Mouse (Mus musculus) liver, embryonic 15.5 days (tissue): ENCODE measurements around the gene Ankrd27. TPM values are rescaled to one million over a fixed set of nuclear protein-coding genes. Genes with fewer than 3 reads are reported as not detected.
A peak's percentile ranks its signal among the peaks of the same experiment; 100 is the strongest.

Experiments used
- ATAC-seq: fragments of 200-750 bp; cut with Nextera tagmentation; 2 replicates; pipeline ENCODE4 v1.8.0; 2017; ENCODE audit warnings: moderate number of reproducible peaks, mild to moderate bottlenecking, moderate library complexity; ENCODE audit not compliant: insufficient read depth
- H3K27ac ChIP-seq: fragments of 300-500 bp; sonication (generic); replicated peaks from 2 replicates; pipeline ENCODE4 v1.5.1; 2015; ENCODE audit warnings: mild to moderate bottlenecking, inconsistent platforms
- H3K27me3 ChIP-seq: fragments of 300-500 bp; sonication (generic); 2 replicates; pipeline ENCODE4 v1.6.1; 2015; ENCODE audit warnings: mild to moderate bottlenecking, inconsistent platforms
- H3K36me3 ChIP-seq: fragments of 300-500 bp; sonication (generic); replicated peaks from 2 replicates; pipeline ENCODE4 v1.6.1; 2015; ENCODE audit warnings: moderate library complexity, mild to moderate bottlenecking, inconsistent platforms
- H3K4me1 ChIP-seq: fragments of 300-500 bp; sonication (generic); replicated peaks from 2 replicates; pipeline ENCODE4 v1.6.1; 2015; ENCODE audit warnings: inconsistent platforms
- H3K4me2 ChIP-seq: fragments of 300-500 bp; sonication (generic); 2 replicates; pipeline ENCODE4 v1.6.1; 2015; ENCODE audit warnings: moderate library complexity, mild to moderate bottlenecking, inconsistent platforms
- H3K4me3 ChIP-seq: fragments of 300-500 bp; sonication (generic); replicated peaks from 2 replicates; pipeline ENCODE4 v1.5.1; 2015; ENCODE audit warnings: mild to moderate bottlenecking, inconsistent platforms
- H3K9ac ChIP-seq: fragments of 300-500 bp; sonication (generic); 2 replicates; pipeline ENCODE4 v1.6.1; 2015; ENCODE audit warnings: moderate library complexity, mild to moderate bottlenecking, inconsistent platforms
- H3K9me3 ChIP-seq: fragments of 300-500 bp; sonication (generic); replicated peaks from 2 replicates; pipeline ENCODE4 v1.6.1; 2016; ENCODE audit warnings: inconsistent platforms
- WGBS: fragments of 180-500 bp; shearing (Covaris S2); methylation state at CpG from one replicate; pipeline ENCODE4 v1.1.7; 2015; ENCODE audit warnings: mixed read lengths; ENCODE audit not compliant: insufficient replicate concordance; 5-methylcytosine and 5-hydroxymethylcytosine counted together
- polyA plus RNA-seq: library from polyadenylated mRNA; unstranded; fragments of >200 nt; fragmentation: Nextera tagmentation; extraction: Ambion mirVana; gene quantifications from 2 replicates; pipeline ENCODE4 v1.2.1, GENCODE M21; 2015

The Ankrd27 gene
- polyA plus RNA-seq, 1 experiment from 2014 or later: 20.7 TPM

DNA sequence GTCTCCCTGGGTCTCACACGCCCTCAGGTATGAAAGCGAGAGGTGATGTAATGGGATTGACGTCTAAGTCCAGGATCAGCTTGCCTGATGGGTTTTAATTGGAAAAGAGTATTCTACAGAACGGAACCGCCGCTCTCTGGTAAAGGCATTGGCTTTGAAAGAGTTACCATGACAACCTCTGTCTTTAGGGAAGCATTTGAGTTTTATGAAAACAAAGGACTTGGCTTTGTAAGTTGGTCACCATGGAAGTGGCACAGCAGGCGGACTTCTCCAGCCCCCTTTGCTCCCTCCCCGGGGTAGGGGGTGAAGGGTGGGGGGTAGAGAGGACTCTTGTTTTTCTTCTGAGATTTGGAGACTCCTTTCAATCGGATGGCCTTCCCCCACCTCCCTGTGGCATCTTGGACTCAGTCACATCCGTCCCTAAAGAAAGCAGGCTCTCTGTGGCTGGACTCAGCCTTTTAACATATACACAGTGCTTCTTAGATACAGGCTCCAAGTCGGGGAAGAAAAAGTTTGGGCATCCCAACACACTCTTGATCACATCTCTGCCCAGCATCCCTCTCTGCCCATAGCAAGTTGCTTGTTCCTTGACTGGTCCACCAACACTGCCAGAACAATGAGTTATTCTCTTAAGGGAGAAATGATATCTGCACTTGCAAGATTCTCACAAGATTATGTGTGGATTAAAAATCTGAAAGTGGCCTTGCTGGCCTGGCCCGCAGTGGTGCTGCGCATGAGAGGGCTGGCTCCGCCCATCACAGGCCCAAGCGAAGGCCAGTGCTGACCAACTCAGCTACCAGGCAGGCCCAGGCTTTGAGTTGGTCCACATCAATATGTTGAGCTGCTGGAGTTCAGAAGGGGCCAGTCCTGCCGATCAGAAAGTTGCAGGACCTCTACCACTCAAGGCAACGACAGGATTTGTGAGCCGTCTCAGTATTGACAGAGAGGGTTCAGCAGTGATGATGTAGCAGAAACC is 82.3 kb downstream of the Ankrd27 start:
- H3K9me3 ChIP-seq: no peaks in the 10 kb centered on the region
- H3K27ac ChIP-seq: no peak overlapping the region
- no peak overlapping the region for H3K9ac ChIP-seq
- no peaks in the 10 kb centered on the region for H3K36me3 ChIP-seq
- no peak for ATAC-seq
- WGBS: 59% methylated on average over 18 of the region's 18 CpGs
- H3K4me3 ChIP-seq: no peak overlapping the region
- H3K27me3 ChIP-seq: no peaks in the 10 kb centered on the region
- no peaks in the 10 kb centered on the region for H3K4me1 ChIP-seq
- no peak overlapping the region for H3K4me2 ChIP-seq

DNA sequence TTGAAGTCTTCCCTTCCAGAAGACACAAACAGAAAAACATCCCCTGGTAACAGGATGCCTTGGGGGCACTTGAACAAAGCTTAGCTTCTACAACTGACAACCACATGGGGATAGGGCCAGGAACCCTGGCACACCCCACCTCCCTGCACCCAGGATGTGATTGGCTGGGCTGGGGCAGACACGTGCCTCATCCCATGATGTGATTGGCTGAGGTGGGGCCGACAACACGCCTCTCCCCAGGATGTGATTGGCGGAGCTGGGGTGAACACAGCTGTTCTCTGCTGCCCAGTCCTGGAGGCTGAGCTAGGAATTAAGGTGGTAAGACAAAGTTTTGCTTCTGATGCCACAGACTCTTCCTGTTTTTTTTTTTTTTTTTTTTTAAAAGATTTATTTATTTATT is 92.9 kb downstream of the Ankrd27 start:
- H3K4me3 ChIP-seq: no peak overlapping the region
- no peaks in the 10 kb centered on the region for H3K4me1 ChIP-seq
- no peak for ATAC-seq
- H3K9ac ChIP-seq: no peak overlapping the region
- no peak overlapping the region for H3K4me2 ChIP-seq
- H3K27me3 ChIP-seq: no peaks in the 10 kb centered on the region
- no peaks in the 10 kb centered on the region for H3K36me3 ChIP-seq
- H3K27ac ChIP-seq: no peak overlapping the region
- WGBS: 69% methylated on average over 4 of the region's 4 CpGs
- no peaks in the 10 kb centered on the region for H3K9me3 ChIP-seq

DNA sequence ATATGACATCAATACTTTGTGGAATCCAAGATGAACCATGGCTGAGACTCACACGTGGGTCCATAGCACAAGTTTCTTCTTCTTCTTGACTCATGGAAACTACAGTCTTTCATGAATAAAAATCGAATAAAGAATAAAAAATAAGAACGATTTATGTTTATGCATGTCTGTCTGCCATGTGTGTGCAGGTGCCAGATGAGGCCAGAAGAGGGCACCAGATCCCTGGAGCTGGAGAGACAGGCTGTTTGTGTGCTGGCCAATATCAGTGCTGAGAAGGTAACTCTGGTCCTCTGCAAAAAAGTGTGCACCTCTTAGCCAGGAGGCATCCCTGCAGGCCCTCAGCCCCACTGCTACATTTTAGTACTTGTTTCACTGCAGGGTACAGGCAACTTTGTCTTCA is 95.5 kb downstream of the Ankrd27 start:
- no peaks in the 10 kb centered on the region for H3K27me3 ChIP-seq
- WGBS: 51% methylated on average over 3 of the region's 3 CpGs

DNA sequence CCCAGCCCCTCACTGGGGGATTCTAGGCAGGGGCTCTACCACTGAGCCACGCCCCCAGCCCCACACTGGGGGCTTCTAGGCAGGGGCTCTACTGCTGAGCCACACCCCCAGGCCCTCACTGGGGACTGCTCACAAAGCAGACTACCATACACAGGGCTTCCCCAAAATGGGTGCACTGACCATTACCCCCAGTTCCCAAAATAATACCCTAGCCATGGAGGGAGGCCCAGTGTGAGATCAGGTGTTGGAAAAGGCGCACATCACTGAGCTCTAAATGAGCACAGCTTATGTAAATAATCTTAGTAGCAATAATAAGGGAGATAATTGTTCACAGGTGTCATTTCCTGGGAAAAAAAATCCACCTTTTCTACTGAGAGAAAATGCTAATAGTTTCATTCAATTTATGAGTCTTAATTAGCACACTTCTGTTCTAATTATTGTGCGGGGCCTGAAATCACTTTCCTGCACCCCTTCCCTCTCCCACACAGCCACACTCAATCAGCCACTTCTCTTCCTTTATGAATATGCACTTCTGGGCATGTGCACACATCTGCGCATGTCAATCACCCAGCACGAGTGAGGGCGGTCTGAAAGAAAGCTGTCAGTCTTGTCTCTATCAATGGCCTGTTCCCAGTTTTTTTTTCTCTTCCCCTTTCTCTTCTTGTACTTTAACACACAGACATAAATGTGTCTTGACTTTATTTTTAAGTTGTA is 97.5 kb downstream of the Ankrd27 start:
- Histone ChIP-seq H3K9me3 (no peaks in the 10 kb centered on the region), H3K27me3 (no peaks in the 10 kb centered on the region), H3K4me1 (0 out of 2 replicates have a peak, but pooled peaks cover 7% of the 10 kb centered on the region), H3K27ac (no peak overlapping the region), H3K4me3 (no peak overlapping the region), H3K4me2 (no peak overlapping the region), H3K36me3 (no peaks in the 10 kb centered on the region), H3K9ac (no peak overlapping the region)
- no peak for ATAC-seq
- 58% methylated on average over 6 of the region's 6 CpGs for WGBS

More for the DNA sequence above, 95.5 kb downstream of the Ankrd27 start:
- H3K9me3 ChIP-seq: no peaks in the 10 kb centered on the region
- H3K4me3 ChIP-seq: no peak overlapping the region
- no peak for ATAC-seq
- no peaks in the 10 kb centered on the region for H3K4me1 ChIP-seq
- no peak overlapping the region for H3K4me2 ChIP-seq
- H3K27ac ChIP-seq: no peak overlapping the region
- H3K36me3 ChIP-seq: no peaks in the 10 kb centered on the region
- H3K9ac ChIP-seq: no peak overlapping the region

DNA sequence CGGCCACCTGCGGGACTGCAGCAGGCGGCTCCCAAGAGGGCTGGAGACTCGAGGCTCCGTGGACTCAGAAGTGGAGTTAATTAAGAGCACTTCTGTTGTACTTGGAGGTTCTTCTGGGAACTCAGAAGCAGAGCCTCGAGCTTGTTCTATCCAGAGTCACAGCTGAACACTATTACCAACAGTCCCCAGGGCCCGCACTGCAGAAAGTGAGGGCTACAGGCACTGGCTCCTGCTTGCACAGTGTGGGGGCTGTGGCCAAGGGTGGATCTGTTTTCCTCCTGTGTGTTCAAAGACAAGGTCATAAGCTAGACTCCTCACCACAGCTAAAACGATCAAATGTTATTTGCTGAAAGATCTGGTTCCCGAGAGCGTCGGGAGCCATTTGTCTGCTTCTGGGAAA is 100.2 kb downstream of the Ankrd27 start:
- Histone ChIP-seq H3K27ac (no peak overlapping the region), H3K36me3 (no peaks in the 10 kb centered on the region), H3K4me1 (0 out of 2 replicates have a peak, but pooled peaks cover 7% of the 10 kb centered on the region), H3K27me3 (no peaks in the 10 kb centered on the region), H3K4me3 (no peak overlapping the region), H3K9ac (no peak overlapping the region), H3K4me2 (no peak overlapping the region), H3K9me3 (no peaks in the 10 kb centered on the region)
- 49% methylated on average over 11 of the region's 11 CpGs for WGBS
- no peak for ATAC-seq

DNA sequence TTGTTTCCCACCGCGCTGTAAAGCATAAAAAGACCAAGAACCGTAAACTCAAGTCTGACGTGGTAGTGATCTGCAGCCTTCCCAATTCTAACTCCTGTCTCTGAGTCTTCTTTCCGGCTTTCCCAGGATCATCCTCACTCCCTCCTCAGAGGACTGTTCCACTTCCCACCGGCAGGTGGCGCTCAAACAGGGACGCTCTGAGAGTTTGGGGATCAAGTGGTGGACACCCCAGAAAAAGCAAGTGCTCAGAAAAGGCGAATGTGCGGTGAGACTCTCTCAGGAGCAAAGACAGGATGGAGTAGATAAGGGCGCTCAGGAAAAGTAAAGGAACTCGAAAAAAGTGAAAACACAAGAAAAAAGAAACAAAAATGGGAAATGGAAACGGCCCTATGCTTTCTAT is 100.7 kb downstream of the Ankrd27 start:
- Histone ChIP-seq H3K4me1 (0 out of 2 replicates have a peak, but pooled peaks cover 7% of the 10 kb centered on the region), H3K27me3 (no peaks in the 10 kb centered on the region), H3K36me3 (no peaks in the 10 kb centered on the region), H3K27ac (no peak overlapping the region), H3K4me2 (peak overlapping the region; percentile 51), H3K9ac (no peak overlapping the region), H3K9me3 (no peaks in the 10 kb centered on the region), H3K4me3 (no peak overlapping the region)
- ATAC-seq: no peak
- 19% methylated on average over 13 of the region's 13 CpGs for WGBS

DNA sequence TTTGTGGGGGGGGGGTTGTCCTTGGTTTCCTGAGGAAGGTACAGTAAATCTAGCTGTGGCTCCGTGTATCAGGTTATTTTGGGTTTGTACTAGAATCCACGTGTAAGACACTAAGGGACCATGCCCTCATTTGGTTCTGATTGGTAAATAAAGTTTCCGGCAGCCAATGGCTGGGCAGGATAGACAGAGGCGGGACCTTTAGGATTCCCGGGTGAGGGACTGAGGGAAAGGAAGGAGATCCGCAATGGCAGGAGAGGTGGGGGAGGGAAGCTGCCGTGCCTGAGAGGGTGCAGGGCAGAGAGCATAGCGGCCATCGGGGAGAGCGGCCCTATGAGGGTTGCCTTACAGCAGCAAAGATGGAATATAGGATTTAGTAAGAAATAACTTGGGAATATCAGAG is 101.2 kb downstream of the Ankrd27 start:
- H3K4me1 ChIP-seq: 0 out of 2 replicates have a peak, but pooled peaks cover 7% of the 10 kb centered on the region
- H3K9me3 ChIP-seq: no peaks in the 10 kb centered on the region
- ATAC-seq: no peak
- no peak overlapping the region for H3K27ac ChIP-seq
- H3K27me3 ChIP-seq: no peaks in the 10 kb centered on the region
- H3K4me3 ChIP-seq: no peak overlapping the region
- no peaks in the 10 kb centered on the region for H3K36me3 ChIP-seq
- WGBS: 33% methylated on average over 10 of the region's 10 CpGs
- peak overlapping the region; percentile 51 for H3K4me2 ChIP-seq
- H3K9ac ChIP-seq: no peak overlapping the region

- WGBS: 69% methylated on average over 9 of the region's 9 CpGs
- ATAC-seq: no peak
- H3K36me3 ChIP-seq: no peaks in the 10 kb centered on the region
Measured at GRCm38 (mm10) chr7:35688276-35688675, 102.2 kb downstream of the Ankrd27 start.

More at GRCm38 (mm10) chr7:35688276-35688675, 102.2 kb downstream of the Ankrd27 start:
- no peak overlapping the region for H3K9ac ChIP-seq
- no peak overlapping the region for H3K27ac ChIP-seq
- no peaks in the 10 kb centered on the region for H3K27me3 ChIP-seq
- H3K9me3 ChIP-seq: no peaks in the 10 kb centered on the region
- H3K4me3 ChIP-seq: no peak overlapping the region
- H3K4me2 ChIP-seq: no peak overlapping the region
- H3K4me1 ChIP-seq: 0 out of 2 replicates have a peak, but pooled peaks cover 7% of the 10 kb centered on the region

Other genes with a start within 250 kb of the Ankrd27 start
- 18.5 and 19.7 TPM in 2 replicates for gene Faap24, start 189.4 kb upstream of the Ankrd27 start, polyA plus RNA-seq
- gene Cep89, start 189.2 kb upstream of the Ankrd27 start, polyA plus RNA-seq: 19.1 and 19.4 TPM in 2 replicates
- 1.8 and 2.1 TPM in 2 replicates for gene Slc7a9, start 137.4 kb upstream of the Ankrd27 start, polyA plus RNA-seq
- gene Tdrd12, start 48.5 kb upstream of the Ankrd27 start, polyA plus RNA-seq: 0.20 TPM in 1 of 2 replicates, not detected in the other
- 67.2 and 69.0 TPM in 2 replicates for gene Nudt19, start 29.9 kb upstream of the Ankrd27 start, polyA plus RNA-seq
- 0.03 TPM in 2 replicates for gene Rgs9bp, start 662 bp upstream of the Ankrd27 start, polyA plus RNA-seq
- gene Pdcd5, start 61.3 kb downstream of the Ankrd27 start, polyA plus RNA-seq: 99.7 and 102 TPM in 2 replicates
- gene Dpy19l3, start 168.2 kb downstream of the Ankrd27 start, polyA plus RNA-seq: 6.5 and 8.0 TPM in 2 replicates
- 4.3 and 5.1 TPM in 2 replicates for gene Zfp507, start 216.8 kb downstream of the Ankrd27 start, polyA plus RNA-seq